Mouse (Mus musculus): ENCODE data around the gene Snrk.

Snrk gene

DNA sequence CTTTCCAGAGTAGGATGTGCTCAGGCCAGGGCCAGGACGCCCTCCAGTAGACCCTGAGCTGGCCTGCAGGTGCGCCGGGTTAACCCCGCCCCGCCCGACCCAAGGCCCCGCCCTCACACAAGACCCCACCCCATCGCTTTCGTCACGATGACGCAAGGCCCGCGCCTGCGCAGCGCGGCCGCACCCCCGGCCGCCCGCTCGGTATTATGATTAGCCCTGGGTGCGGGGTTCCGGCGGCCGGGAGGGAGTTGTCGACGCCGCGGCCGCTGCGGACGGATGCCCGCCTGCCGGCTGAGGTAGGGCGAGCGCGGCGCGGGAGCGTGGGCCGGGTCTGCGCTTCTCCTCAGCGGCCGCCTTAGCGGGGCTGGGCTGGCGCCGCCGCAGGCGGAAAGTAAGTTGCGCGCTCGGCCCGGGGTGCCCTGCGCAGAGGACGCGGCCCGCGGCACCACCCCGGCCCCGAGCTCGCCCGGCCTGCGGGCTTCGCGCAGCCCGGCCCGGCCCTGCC is at the start of gene Snrk:
TSS of gene Snrk (plus strand) at position 155 of the 505 bp plus-strand sequence.
- peak; percentile 91 for DNase-seq

DNA sequence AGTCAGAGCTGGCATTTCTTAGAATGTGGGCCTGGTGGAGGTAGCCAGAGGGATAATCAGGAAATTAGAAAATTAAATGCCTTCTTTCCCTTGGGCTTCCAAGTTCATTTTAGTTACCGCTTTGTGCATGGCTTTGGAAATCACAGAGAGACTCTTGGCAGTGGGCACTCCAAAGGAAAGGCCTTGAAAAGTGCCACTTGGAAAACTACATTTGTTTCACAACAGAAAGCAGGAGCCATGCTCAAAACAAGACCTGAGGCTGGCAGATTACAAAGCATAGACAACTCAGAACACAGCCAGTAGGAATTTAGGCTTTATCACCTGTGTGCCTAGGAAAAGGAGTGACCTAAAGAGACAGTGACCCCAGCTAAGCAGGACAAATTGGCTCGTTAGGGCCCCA is 49.4 kb upstream of the Snrk start:
- DNase-seq, result no peak

DNA sequence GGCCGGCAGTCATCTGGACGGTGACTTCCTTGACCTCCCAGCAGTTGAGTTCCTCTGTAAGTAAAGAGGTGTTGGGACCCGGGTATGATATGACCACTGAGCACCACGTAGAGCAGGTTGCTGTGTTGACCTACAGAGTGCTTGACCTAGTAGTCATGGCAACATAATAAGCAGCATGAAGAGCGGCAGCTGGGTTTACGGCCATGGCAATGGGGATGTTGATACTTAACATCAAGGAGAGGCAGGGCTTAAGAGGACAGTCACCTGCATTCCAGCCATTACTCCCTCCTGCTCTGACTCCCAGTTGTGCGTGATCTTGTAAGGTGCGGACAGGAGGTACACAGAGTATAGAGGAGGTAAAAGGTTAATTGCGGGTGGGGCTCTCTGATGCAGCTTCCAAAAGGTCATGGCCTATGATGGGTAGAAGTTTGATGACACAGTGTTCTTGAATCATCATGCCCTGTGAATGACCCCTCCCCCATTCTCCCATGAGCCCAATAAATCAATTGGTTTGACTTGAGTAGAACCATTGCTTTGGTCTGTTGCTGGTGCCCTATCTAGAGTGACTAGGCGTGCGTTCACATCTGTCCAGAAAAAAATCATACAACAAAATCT is 47.4 kb upstream of the Snrk start:
- DNase-seq, result no peak

DNA sequence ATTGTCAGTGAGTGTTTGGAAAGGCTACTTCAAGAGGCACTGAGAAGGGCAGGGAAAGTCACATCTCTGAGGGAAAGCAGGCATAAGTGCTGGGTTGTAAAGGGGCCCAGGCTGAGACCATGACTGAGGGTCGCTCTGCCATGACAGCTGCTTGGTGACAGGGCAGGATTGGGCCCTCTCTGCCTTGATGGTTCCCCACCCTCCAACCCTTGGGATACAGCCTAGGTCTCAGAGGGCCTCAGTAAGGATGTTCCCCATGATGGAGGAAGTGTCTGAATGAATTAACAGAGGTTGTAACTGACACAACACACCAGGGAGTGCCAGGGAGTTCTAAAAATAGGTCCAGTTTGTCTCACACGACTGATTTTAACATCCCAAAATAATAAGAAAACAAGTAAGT is 43.1 kb upstream of the Snrk start:
- no peak for DNase-seq

DNA sequence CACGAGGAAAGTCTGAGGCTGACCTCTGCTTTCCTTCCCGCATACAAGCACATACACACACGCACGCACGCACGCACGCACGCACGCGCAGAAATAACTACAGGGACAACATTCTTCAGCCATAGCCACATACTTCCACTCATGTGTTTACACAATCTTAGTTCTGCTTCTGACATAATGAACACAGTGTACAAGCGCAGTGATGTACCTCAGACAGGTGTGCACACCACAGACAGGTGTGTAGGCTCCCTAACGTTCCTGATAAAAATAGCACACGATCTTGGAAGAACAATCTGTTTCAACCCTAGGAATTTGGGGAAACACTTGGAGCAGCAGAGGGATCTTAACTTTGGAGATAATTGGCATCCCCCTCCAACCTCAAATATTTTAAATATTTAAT is 42.5 kb upstream of the Snrk start:
- no peak for DNase-seq

DNA sequence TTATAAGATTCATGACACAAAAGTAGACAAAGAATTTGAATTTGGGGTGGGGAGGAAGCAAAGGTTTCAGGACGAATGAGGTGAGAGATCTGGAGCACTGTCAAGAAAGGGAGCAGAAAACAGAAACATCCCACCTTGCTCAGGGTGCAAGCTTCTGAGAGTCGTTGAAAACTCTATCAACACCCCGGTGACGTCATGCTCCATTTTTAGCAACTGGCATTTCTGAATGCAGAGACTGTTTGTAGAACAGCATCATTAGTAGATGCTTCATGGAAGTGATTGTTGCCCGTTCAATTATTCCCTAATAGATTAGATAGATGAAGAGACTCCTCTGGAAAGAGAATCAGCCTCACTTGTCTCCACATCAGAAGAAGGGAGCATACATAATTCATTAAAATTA is 38.6 kb upstream of the Snrk start:
- DNase-seq, result peak; percentile 13

DNA sequence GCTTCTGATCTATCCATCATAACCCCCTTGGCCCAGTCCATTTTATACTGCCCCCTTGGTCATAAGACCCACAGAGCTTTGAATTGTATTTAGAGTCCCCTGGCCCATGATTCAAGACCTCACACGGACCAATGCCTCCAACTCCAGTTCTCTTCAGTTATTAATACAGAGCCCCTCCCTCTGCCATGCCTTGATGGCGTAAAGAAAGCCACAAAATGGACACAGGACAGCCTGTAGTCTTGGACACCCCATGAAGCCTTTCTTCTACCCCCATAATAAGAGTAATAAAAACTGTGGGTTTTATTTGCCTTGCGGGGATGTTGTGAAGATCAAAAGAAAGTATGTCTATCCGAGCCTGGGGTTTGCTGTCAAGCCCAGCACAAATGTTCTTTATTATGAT is 33.4 kb upstream of the Snrk start:
- no peak for DNase-seq

DNA sequence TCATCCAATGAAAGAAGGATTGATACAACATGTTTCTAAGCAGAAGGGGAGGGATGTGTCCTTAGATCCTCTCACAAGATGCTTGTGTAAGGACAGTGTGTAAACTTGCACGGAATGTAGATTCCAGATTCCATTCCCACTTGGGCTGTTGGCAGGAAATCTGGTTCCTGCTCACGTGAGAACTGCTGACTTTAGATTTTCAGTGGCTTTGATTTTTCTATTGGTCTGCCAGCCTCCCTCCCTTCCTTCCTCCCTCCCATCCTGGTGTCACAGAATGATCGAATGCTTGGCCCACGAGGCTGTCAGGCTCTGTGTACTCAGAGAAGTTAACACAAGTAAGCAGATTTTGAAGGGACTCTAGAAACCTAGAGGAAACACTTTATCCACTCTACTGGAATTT is 32.9 kb upstream of the Snrk start:
- no peak for DNase-seq

DNA sequence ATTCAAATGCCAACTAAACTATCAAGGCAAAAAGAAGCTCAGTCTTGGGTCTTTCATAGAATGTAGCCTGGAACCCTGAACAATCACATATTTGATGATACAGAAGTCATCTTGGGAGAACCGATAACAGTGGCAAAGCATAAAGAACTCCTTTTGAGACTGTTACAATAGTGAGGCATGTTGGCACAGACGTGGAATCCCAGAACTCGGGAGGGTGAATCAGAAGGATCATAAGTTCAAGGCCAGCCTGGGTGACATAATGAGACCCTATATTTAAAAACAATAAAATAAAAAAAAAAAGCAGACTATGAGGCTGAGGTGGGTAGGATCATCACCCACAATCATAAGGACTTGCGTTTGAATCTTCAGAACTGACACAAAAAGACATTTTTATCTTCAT is 32.4 kb upstream of the Snrk start:
- DNase-seq, result no peak

DNA sequence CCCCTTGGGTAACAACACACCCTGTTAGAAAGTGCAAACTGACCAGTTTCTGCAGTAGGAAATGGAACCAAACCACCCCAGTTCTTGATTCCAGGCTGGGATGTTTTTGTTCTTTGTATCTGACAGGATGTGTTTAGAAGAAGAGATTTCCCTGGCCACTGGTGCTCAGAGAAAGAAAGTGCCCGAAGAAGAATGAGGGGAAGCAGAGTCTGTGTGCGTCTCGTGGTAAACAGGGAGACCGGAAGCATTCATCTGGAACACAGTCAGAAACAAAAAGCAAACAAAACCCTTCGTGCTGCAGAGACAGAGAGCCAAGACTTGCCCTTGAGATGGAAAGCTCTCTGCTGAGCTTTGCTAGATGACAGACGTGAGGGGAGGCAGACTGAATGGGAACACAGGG is 32.0 kb upstream of the Snrk start:
- DNase-seq, result no peak

DNA sequence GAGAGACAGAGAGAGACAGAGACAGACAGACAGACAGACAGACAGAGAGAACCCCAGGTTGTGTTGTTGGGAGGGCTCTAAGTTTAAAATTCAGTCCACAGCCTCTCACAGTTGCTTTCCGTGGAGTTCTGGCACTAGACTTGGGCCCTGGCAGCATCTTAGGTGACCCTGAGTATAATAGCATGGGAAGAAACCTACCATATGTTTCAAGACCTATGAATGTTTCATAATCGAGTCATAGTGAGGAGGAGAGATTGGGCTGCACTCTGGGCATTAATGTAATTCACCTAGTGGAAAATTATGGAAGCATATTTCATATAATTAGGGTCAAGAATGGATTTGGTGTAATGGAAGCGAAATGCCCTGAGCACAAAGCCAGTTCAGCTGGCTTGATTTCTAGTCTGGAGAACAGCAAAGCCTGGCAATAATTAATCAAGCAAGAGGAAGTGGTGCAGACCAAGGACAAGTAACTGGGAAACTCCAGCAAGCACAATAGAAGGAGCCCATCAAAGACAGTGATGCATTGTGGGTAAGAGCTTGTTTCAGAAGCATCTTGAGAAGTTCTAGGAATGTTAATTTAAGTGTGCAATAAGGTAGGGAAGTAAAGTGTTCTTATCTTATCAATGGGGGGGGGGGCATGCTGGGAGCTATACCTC is 31.4 kb upstream of the Snrk start:
- no peak for DNase-seq

DNA sequence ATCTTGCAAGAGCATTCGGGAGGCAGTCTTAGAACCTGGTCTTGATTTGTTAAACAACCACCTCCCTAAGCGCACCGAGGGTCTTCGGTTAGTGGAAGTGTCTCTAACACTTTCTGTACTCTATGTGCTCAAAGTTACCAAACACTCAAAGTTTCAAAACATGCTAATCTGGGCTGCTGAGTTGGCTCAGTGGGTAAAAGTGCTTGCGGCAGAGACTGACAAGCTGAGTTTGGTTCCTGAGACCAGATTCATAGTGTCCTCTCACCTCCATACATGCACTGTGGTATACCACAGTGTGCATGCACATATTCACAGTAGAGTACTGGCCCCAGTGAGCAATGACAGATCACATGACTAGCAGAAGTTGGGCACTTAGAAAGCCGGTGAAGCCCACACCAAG is 30.0 kb upstream of the Snrk start:
- no peak for DNase-seq

DNA sequence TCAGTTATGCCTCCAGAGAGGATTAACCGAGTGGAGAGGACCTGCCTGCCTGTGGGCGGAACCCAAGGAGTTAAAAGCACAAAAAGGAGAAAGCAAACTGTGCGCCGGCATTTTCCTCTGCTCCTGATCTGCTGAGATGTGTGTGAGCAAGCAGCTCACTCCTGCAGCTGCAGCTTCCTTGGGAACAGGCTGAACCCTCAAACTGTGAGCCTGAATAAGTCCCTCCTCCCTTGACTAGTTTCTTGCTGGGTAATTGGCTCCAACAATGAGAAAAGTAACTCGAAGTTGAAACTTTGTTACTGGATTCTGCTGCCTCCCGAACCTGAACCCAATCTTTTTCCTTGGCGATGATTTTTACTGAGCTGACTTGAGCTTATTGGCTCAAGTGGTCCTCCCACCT is 25.9 kb upstream of the Snrk start:
- no peak for DNase-seq

DNA sequence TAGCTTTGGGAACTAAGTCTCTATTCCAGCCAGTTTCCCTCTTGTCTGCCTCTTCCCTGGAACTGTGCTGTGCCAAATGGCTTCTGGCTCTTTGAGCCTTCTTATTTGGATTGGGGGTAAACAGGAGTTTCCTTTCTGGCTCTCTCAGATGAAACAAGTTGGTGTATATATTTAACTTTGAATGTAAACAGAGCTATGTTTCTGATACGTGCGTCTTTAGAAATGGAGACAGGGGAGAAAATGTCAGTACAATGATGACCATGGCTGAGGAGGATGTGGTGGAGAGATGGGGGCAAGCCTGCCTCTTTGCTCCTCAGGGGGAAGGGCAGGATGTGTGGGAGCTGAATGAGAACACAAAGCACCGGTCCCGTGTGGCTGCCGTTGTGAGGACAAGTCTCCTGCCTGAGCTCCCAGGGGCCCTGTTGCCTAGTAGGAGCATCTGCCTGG is 25.3 kb upstream of the Snrk start:
- DNase-seq, result no peak

DNA sequence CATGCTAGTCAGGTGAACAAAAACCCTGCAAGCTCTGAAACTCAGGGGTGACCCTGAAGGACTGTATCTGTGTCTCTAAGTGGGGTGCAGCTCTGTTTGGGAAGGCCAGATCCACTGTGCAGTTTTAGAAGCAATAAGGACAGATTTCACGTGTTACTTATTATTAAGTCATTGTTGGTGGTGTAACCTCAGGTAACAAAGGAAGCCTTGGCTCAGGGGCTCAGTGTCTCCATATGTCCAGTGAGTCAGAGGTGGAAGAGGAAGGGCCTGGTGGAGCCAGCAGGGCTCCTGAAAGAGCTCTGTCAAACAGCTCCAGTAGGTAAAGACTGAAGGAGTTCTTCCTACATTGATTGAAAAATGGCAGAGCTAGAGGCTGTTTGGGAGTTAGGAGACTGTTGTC is 22.9 kb upstream of the Snrk start:
- no peak for DNase-seq

DNA sequence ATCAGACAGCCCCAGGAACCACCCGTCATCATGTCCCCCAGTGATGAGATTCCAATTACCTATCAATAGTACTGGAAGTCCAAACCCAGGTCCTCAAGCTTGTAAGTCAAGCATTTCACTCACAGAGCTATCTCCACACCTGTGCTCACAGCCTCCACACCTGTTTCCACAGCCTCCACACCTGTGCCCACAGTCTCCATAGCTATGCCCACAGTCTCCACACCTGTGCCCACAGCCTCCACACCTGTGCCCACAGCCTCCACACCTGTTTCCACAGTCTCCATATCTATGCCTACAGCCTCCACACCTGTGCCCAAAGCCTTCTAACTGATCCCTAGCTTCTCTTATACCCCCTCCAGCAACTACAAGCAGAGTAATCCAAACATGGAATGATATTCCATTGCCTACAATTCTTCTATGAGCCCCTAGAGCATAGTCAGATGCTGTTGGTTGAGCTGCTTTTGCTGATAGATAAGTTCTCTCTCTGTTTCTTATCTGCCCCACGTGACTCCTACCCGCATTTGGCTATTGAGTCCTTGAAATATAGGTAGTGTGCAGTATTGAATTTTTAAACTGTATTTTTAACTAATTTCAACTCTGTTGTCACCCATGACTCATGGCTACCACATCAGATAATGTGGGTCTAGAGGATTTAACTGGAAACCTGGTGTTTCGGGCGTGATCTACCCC is 20.1 kb upstream of the Snrk start:
- no peak for DNase-seq

DNA sequence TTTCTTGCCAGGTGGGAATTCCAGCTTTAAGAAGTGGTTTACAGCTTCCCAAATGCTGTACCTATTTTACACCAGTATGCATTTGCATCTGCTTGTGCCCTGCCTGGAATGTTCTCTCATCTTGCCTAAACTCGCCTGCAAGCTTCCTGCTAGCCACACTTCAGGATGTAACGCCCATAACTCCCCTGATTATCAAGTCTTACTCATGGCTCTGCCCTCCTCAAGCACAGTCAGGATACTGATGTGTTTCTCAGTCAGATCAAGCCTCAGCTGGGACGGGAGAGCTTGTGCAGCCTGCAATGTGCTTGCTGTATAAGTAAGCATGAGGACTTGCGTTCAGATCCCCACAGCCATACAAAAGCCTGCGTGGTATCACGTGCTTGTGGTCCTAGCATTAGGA is 19.5 kb upstream of the Snrk start:
- DNase-seq, result no peak

DNA sequence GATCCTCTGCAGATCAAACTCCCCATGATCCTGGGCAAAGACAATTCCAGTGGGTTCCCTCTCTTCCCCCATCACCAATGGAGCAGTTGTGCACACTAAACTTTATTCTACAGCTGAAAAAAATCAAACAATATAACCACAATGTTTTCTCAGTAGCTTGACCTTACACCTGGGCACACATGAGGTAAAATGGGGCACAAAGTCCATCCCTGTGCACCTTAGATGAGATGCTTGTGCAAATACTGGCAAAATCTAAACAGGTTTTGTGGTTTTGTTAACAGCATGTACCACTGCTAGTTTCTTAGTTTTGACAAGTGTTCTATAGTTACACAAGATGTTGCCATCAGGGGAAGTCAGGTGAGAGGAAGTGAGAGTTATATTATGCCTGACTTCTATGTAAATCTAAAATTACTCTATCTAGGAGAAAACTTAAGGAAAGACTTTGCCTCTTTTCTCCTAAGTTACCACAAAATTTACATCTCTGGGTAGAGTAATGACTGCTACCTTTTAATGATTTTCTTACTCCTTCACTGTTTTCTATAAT is 16.4 kb upstream of the Snrk start:
- no peak for DNase-seq

DNA sequence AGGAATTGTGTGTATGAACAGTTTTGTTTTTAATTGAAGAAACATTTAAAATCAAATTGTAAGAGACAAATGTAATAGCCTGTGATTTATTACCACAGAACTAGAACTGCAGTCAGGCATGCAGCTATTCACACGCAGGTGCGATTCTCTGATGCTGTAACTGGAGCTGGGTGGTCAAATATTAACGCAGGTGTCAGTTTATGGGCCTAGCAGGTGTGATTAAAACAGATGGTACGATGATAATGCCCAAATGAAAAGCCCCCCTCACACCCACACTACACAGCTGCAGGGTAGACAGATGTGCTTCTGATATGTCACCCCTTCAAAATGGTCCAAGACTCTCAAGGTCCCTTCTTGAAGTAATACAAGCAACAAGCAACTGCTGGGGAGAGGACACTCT is 15.9 kb upstream of the Snrk start:
- no peak for DNase-seq

DNA sequence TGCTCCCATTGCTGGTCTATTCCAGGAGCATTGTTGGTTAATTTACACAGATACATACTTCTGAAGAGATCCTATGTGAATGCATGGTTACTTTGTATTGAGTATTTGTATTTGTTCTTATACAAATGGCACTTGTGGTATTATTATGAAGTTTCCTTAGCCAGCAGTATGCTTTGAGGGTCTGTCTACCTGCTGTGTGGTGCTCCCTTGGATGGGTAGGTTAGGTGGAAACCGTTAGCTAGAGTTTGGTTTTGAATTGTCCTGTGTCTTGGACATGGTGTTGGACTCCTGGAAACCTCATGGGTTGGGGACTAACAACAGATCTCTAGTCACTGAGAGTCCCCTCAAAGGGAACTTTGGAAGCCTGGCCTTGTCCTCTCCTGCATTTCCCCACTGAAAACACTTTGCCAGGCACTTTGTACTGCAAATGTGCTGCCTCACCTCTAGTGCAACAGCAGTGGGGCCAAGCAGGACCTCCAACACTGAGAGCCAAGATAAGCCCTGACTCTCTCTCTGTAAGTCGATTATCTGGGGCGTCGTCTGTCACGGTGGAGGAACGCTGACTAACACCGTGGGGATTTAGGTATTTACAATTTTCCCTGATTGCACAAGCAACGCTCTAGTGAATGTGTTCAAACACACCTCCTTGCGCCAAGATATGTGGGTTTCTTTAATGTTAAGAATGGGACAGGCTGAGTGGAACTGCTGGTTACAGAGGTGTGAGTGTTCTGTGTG is 13.3 kb upstream of the Snrk start:
- no peak for DNase-seq

DNA sequence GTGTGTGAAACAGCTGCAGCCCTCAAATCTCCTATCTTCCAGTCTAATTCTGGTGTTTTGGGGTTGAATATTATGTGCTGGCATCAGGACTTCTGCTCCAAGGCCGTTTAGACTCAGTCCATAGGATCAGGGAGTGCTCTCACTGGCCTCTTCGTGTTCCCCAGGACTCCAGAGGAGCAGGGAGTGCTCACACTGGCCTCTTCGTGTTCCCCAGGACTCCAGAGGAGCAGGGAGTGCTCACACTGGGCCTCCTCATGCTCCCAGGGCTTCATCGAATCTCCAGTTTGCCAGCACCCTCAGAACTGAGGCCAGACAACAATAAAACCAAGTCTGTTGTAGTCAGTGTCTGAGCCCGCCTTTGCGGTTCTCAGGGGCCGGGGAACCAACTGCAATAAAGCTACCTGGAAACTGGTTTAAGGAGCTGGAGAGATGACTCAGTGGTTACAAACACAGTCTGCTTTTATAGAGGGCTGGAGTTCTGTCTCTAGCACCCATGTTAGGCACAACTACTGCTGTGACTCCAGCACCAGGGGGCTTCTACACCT is 12.7 kb upstream of the Snrk start:
- DNase-seq, result no peak

DNA sequence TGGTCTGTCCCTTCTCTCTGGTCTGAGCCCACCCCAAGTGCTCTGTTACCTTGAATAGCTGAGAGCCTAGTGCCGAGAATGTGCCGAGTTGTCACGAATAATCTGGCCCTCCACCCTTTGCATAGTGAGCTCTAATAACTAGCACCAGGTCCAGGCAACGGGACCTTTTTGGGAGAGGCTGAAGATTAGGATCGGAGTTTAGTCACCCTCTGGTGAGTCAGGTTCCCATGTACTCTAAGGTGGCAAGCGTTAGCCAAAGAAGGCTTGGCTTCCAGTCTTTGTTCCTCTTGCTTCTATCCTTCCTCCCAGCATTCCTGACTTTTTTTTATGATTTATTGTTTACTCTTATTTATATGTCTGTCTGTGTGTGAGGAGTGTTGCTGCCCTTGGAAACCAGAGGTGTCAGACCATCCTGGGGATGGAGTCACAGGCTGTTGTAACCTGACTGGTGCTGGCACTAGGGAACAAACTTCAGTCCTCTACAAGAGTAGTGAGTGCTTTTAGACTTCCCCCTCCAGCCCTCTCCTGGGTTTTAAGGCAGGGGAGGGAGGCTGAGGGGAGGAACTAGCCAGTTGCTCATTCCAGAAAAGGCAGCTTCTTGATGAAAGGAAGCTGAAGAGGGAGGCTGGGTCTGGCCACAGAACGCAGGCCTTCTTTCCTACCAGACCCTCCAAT is 9.2 kb upstream of the Snrk start:
- DNase-seq, result no peak

Measured in right cerebral cortex, postnatal 25 days (tissue).